Mouse (Mus musculus) kidney, adult 18-20 months (tissue): Measurements from ENCODE around the gene Mogat2.
A peak's percentile ranks its signal among the peaks of the same experiment; 100 is the strongest.

ENCODE experiments used
- DNase-seq: peaks from one replicate; pipeline ENCODE4 v3.0.0; 2021

Gene Mogat2

DNA sequence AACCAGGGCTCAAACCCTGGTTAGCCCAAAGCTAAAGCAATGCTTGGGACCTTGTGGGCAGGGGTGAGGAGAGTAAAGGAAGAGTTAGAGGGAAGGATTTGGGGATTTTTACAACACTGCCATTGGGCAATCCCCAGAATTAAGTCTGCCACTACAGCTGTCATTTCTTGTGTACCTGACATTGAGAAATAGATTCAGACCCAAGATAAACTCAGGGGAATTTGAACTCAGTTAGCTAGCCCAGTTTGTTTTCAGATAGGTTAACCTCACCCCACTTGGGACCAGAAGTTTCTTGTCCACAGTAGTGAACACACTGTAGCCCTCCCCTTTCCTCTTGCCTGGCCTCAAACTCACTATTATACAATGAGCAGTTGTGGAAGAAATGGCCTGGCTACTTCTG is 47.0 kb downstream of the Mogat2 start:
- DNase-seq, result no peak

DNA sequence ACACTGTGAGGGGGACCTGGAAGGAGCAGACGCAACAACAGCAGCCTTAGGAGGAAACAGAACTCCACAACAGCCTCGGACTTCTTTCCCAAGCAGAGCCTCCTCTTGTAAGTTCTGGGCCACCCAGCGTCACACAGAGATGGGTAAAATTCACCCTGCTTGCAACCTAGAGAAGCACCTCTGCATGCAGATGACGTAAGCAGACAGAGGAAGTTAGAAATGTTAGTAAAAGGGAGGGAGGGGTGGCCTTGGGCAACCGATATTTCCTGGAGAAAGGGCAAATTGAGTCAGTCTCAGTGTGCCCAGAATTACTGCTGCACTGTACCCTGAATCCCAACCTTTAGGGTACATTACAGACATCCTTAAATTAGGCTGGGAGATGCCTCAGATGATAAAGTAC is 48.5 kb downstream of the Mogat2 start:
- DNase-seq, result no peak

DNA sequence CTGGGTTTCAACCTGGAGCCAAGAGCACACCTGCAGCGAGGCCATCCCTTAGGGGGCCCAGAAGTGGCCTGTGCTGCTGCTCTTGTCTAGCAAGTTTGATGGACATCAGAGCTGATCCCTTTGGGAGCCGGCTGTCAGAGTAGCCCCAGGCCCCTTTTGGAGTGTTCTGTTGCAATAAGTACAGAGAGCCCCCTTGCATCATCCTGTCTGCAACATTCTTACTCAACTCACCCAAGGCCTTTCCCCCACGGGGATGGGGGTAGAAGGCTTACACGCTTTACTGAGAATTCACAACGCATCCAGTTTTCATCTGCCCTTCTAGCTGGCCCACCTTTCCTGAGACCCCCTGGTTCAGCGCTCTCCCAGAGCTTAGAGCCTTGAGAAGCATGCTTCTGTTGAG is 49.8 kb downstream of the Mogat2 start:
- no peak for DNase-seq

DNA sequence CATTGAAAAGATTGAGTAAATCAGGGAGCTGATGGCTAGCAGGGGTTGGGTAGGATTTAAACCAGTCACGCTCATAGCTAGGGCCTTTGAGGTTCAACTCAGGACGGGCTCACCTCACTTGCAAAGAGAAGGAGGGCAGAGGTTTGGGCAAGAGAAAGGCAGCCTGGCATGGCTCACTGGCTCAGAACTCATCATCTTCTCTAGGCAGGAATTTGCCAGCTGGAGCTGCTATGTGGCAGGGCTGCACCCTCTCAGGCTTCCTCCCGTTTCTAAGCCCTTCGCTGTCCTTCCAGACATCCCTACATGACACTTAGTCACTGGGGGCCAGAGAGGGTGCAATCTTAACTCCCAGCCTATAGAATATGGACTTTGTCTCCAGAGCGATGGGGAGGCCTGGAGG is 51.0 kb downstream of the Mogat2 start:
- no peak for DNase-seq

DNA sequence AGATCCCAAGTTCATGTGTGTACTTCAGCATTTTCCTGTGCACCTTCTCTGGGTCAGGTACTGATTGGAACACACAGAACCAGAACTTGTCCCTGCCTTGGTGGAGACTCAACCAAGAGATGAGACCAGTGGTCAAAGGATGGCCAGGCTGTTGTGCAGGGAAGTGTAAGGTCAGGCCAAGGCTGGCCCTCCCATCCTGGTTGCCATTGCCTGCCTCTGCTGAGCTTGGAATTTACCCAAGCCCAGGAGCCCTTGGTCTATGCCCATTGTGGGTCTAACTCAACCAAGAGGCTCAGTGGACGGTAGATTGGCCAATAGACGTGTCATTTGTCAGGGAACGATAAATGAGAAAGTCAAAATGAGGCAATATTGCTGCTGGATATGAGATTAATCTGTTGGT is 53.0 kb downstream of the Mogat2 start:
- DNase-seq, result no peak

DNA sequence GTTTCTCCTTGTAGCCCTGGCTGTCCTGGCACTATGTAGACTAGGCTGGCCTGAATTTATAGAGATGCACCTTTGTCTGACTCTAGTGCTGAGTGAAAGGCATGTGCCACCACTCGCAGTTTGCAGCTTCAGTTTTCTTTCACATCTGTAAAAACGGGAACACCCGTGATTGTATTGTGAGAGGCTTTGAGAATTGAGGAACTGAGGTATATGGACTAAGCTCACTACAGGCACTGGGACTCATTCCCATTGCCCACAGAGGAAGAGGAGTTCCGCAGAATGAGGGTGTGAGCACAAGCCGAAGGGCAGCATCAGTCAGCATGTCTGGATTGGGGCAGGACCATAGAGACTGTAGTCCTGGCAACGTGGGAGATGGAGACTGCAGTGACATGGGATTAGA is 54.7 kb downstream of the Mogat2 start:
- no peak for DNase-seq

DNA sequence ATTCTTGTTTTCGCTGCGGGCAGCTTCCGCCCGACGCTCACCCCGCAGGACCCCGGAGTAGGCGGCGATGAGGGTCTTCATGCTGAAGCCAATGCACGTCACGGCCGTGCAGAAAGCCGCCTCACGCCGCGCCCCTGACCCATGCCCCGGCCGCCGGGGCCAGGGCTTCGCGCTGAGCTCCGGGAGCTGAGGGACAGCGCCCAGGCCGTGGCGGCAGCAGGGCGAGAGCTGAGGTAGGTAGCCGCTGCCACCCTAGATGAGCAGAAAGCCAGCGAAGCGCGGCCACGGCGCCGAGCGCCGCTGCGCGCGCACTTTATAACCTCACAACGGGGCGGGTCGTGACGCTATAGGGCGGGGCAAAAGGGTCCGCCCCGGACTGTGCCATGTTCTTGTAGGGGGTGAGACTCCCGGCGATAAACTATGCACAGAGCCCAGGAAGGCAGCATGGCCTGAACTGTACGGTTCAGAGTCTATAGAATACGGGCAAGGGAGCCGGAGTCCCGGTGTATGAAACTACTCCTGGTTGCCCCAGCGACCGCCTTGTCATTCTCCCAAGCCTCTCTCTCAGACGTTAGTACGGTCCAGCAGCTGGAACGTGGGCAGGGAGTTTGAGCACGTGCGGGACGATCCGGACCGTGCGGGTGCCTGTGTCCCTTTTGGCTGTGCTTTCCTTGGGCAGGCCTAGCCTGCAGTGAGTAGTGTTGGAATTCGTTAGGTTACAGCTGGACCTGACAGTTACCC is 55.8 kb downstream of the Mogat2 start, which contains the start of gene Dgat2:
Dgat2 (minus strand) TSS at position 288 of the 741 bp plus-strand sequence.
- peak; percentile 96 for DNase-seq

DNA sequence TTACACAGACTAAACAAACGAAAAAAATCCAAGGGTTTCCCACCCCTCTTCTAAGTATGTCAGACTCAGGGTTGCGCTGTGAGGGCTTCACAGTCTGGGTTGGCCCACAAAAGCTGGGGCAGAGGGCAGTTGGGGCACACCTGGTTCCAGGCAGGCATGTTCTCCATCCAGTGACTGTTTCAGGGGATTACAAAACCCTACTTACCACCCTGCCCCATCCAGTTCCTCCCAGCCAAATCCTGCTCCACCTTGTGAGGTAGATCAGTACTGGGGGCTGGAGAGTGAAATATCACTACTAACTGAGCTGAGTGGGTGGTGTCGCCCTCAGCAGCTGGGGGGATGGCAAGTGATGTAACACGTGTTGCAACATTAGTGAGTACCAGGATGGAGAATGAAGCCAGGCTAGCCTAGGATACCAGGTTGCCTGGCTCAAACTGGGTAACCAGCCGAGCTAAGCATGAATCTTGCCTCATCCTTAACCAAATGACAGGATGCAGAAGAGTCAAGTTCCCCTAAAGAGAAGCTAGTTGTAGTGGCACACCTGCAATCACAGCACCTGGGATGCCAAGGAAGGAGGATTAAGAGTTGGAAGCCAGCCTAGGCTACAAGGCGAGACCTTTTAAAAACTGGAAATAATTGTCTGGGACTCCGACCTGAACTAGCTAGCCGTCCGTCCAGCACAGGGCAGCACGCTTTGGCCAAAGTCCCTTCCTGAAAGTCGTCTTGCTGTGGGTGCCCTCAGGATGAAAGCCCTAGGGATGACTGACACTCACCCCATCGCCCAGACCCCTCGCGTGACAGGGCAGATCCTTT is 56.6 kb downstream of the Mogat2 start:
- DNase-seq, result no peak

DNA sequence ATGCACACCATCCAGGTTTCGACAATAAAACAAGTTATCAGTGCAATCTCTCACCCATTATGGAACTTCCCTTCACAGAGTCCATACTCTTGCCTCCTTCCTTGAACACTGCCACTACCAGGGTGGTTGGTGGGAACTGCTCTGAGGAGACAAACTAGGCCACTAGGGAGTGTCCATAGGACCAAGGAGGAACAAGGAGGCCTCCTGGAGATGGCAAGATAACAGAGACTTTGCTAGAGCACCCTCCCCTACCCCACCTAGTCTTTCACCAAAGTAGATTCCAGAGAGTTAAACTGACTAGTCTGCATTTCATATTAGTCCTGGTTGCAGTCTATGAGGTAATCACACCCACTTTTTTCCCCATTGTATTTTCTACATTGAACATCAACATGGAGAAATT is 58.3 kb downstream of the Mogat2 start:
- DNase-seq, result no peak

DNA sequence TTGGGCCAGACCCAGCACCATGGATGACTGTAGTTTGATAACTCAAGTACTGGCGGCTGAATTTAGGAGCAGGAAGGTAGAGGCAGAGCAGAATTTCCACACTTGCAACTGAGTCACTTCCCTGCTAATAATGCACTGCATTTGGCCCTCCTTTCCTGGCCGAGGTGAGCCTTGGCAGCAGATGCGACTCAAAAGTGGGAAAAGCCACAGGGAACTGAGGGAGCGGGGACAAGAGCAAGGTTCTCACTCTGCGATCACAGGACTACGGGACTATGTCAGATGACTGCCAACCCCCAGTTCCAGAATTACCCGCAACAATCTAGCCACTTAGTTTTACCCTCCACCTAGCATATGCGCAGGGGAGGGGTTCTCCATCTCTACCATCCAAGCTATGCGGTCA is 59.1 kb downstream of the Mogat2 start:
- no peak for DNase-seq

DNA sequence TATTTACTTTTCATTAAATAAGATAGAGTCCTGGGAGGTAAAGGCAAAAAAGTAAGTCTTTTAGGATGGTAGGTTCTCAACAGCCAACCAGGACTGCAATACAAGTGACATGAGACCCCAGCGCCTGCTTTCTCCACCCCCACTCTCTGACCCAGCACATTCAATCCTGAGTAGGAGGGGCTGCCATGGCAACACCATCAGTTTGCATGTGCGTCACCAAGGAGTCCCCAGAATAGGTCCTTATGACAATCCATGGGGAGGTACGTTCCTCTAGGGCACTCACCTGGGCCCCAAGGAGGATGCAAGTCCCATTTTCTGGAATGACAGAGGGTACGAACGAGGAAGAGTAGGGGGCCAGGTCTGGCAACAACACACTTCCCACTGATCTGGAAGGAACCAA is 61.0 kb downstream of the Mogat2 start:
- DNase-seq, result no peak

DNA sequence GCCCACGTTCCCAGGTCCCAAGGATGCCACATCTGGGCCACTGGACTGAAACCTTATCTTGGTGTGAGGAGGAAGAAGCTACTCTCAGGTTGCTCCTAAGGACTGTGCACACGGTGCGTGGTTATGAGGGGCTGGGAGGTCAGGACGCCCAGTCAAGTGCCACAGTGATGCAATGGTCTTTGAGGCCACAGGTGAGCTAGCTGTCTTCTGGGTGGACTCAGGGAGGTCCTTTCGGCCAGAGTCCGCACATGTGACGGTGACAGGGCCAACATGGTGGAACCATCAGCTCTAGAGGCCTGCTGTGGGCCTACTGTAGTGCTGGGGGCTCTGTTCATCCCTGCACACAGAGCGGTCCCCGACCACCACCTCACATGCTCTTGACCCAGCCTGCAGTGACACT is 62.8 kb downstream of the Mogat2 start:
- no peak for DNase-seq

DNA sequence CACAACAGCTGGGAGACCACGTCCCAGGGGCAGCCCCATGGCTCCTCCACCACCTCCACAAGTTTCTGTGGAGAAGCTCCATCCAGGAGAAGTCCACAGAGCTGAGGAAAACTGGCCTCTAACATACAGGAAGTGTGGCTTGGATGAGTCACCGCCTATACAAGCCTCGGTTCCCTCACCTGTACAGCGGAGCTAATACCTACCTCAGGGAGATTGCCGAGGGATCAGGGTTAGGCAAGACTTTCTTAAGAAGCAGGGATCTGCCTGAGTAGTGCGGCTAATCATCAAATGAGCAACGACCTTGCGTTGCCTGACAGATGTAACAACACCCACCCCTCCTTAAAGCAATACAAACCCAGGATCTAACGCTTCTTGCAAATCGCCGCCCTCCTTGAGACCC is 63.3 kb downstream of the Mogat2 start:
- no peak for DNase-seq

DNA sequence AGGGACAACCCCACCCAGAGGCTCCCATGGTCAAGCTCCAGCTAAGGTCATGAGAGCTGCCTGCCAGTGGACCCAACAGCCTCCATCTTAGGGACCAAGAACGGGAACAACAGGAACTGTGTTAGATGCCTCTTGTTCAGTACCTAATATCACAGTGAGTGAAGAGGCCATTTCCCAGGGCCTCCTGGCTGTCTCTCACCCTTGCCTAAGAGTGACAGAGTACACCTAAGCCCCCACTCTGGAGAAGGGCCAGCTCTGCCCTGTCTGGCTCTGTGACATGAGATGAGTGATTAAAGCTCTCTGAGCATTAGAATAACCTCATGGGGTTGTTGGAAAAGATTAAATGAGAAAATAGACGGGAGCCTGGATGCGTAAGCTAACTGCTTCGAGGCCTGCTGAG is 64.4 kb downstream of the Mogat2 start:
- no peak for DNase-seq

DNA sequence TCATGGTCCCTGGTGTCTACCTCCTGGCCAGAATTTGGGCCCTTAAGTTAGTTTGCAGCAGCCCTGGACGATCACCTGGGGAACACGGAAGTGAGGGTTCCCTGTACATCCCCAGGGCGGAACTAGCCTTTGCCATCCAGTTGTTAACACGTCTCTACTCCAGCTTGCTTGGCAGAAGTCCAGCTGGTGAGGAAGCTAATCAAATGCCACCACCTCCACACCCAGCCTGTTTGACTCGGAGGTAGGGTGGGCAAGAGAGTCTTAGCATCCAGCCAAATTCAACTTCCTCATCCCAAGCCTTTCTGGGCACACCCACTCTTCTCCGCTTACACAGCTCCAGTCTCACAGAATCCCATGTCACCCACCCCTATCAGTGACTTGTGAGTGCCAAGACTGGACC is 65.5 kb downstream of the Mogat2 start:
- no peak for DNase-seq

DNA sequence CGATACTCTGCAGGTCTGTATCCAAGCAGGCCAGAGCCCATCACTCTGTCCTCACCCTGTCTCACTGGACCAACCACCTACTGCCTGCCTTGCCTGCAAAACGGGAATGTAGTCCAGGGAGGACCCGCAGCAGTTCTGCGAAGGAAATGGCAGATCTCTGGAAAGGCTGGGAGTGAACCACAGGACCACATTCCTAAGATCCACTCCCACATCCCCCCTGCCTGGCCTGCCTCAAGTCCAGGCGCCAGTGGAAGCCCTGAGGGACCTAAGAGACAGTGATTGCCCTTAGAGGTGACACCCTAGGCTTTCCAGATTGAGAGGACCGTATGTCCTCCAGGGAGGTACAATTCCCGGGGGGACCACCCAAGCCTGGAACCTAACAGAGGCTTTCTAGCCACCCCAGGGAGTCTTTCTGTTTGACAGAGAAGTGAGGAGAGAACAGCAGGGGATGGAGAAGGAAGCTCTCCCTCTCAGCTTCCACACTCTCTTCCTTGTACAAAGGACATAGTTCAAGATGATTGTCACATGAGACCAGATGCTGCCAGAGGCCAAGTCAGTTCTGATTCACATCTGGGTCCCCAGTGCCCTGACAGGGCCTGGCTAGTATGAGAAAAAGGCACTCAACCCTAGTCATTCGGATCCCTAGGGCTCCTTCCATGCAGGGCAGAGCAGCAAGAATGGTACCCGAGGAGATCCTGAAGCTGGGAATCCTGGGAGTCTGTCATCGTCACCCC is 66.5 kb downstream of the Mogat2 start:
- DNase-seq, result no peak

DNA sequence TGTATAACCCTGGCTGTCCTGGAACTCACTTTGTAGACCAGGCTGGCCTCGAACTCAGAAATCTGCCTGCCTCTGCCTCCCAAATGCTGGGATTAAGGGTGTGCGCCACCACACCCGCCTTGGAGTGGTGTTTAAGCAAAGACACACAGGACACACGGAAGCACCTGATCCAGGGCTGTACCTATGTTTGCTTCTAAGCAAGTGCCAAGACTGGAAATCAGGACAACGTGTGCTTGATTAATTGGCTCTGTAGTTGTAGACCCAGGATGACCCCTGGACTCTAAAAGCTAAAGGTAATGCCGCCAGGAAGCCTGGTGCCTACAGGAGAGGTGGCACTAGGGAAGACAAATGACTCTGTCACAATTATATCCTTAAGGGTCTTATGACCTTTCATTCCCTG is 67.9 kb downstream of the Mogat2 start:
- DNase-seq, result no peak

DNA sequence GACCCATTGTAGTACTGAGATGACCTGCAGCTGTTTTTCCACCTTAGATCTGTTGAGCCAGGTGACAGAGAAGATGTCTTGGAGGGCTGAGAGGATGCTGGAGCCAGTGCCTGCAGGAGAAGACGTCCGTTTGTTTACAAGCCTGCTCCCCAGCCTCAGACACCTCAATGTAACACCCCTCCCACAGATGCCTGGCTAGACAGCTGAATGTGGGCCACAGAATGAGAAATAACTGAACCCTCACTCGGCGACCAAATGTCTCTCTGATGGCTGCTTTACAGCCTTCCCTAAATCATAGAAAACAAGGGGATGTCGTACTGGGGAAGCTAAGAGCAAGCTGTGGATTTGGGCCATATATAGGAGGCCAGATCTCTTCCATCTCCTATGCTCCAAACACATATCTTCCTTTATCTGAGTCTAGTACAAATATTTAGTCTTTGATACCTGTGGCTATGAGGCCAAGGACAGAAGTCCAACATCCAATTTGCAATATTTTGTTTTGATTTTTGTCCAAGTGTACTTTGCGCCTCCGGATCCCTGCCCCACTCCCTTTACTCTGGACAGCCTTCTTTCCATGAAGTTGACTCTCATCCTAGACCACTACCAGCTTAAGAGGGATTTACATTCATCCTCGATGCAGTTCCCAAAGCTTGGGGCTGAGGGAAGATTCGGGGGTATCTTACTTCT is 68.6 kb downstream of the Mogat2 start:
- DNase-seq, result no peak
